Mouse (Mus musculus): ENCODE results near the gene Ptp4a2. TPM values are rescaled to one million over a fixed set of nuclear protein-coding genes. Genes with fewer than 3 reads are reported as not detected.
A peak's percentile ranks its signal among the peaks of the same experiment; 100 is the strongest.
"Not testable (repeated sequence)": the region's sequence is repeated elsewhere in the genome, so short reads cannot be mapped to it uniquely, and the experiment has no call there.

The Ptp4a2 gene
- polyA plus RNA-seq, 1 experiment from 2014 or later = 198 TPM

- H3K4me3 ChIP-seq (ENCODE audit: low read depth, low read length) = no peak overlapping the region
- H3K27ac ChIP-seq (ENCODE audit: low read depth) = peak overlapping the region; percentile 86
- H3K27me3 ChIP-seq (ENCODE audit: insufficient read depth, low read length) = no peaks in the 10 kb centered on the region
- TF ChIP-seq CTCF (IDR thresholded peaks at IDR 0.05; ENCODE audit: low read depth) (no peak), EP300 (IDR thresholded peaks at IDR 0.05; ENCODE audit: low read depth) (no peak)
- DNase-seq = peak; percentile 38
- H3K36me3 ChIP-seq (replicated peaks; ENCODE audit: insufficient read depth, low read length) = no peaks in the 10 kb centered on the region
- peak overlapping the region; percentile 55 for H3K4me2 ChIP-seq (ENCODE audit: low read depth, low read length)
- WGBS (ENCODE audit: insufficient replicate concordance) = 9% methylated on average over 3 of the region's 3 CpGs
- no peaks in the 10 kb centered on the region for H3K9me3 ChIP-seq (ENCODE audit: low read length)
- peaks cover 34% of the 10 kb centered on the region for H3K4me1 ChIP-seq (ENCODE audit: insufficient read depth)
- H3K9ac ChIP-seq (replicated peaks) = no peak overlapping the region
- peak; percentile 35; the same call in 1 of the 2 replicates for ATAC-seq
These were observed 70.6 kb downstream of the Ptp4a2 start for GRCm38 (mm10) chr4:129881661-129882060.

DNA sequence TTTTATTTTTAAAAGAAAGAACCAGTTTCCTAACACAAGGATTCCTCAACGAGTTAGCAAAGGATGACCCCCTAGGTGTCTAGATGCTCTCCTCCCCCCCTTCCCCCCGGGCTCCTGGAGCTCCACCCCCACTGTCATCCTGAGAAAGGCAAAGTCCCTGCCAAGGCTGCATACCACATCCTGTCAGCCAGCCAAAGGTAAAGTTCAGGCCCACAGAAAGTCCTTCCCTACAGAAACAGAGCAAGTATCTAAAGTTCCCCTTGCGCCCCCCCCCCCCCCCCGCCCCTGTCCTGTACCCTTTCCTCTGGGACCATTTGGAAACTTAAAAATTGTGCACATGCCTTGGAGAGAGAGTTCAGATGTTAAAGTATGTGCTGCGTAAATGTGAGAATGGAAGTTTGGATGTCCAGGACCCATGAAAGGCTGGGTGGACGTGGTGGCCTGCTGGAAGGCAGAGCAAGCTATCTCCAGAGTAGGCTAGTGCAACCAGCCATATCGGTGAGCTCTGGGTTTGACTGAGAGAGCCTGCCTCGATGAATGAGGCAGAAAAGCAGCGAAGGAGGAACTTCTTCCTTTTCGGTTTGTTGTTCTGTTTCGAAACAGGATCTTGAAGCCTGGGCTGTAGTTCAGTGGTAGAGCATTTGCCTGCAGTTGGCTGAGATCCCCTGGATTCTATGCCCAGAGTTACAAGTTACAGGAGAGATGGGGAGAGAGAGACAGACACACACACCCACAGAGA is 71.7 kb downstream of the Ptp4a2 start:
- Histone ChIP-seq H3K36me3 (replicated peaks; ENCODE audit: insufficient read depth, low read length) (no peaks in the 10 kb centered on the region), H3K27me3 (ENCODE audit: insufficient read depth, low read length) (no peaks in the 10 kb centered on the region), H3K27ac (ENCODE audit: low read depth) (peak overlapping the region; percentile 86), H3K4me2 (ENCODE audit: low read depth, low read length) (peak overlapping the region; percentile 55), H3K4me3 (ENCODE audit: low read depth, low read length) (peak overlapping the region; percentile 17; the same call in 1 of the 2 replicates), H3K9me3 (ENCODE audit: low read length) (no peaks in the 10 kb centered on the region), H3K9ac (replicated peaks) (no peak overlapping the region; the same call in 1 of the 2 replicates), H3K4me1 (ENCODE audit: insufficient read depth) (peaks cover 28% of the 10 kb centered on the region)
- ATAC-seq (peak; percentile 70), DNase-seq (peak; percentile 54)
- whole genome bisulfite sequencing (ENCODE audit: insufficient replicate concordance) = 8% methylated on average over 11 of the region's 11 CpGs
- TF ChIP-seq CTCF (IDR thresholded peaks at IDR 0.05; ENCODE audit: low read depth) (no peak), EP300 (IDR thresholded peaks at IDR 0.05; ENCODE audit: low read depth) (no peak)

GRCm38 (mm10) chr4:129884041-129884930 is 73.3 kb downstream of the Ptp4a2 start:
- Histone ChIP-seq H3K27ac (ENCODE audit: low read depth) (peak overlapping the region; percentile 86), H3K4me3 (ENCODE audit: low read depth, low read length) (no peak overlapping the region), H3K27me3 (ENCODE audit: insufficient read depth, low read length) (no peaks in the 10 kb centered on the region), H3K9me3 (ENCODE audit: low read length) (no peaks in the 10 kb centered on the region), H3K36me3 (replicated peaks; ENCODE audit: insufficient read depth, low read length) (no peaks in the 10 kb centered on the region), H3K4me2 (ENCODE audit: low read depth, low read length) (peak overlapping the region; percentile 44), H3K9ac (replicated peaks) (no peak overlapping the region), H3K4me1 (ENCODE audit: insufficient read depth) (peaks cover 22% of the 10 kb centered on the region)
- no peak for DNase-seq
- WGBS (ENCODE audit: insufficient replicate concordance) = 68% methylated on average over 12 of the region's 12 CpGs
- TF ChIP-seq EP300 (IDR thresholded peaks at IDR 0.05; ENCODE audit: low read depth) (no peak), CTCF (IDR thresholded peaks at IDR 0.05; ENCODE audit: low read depth) (no peak)
- no peak for ATAC-seq

DNA sequence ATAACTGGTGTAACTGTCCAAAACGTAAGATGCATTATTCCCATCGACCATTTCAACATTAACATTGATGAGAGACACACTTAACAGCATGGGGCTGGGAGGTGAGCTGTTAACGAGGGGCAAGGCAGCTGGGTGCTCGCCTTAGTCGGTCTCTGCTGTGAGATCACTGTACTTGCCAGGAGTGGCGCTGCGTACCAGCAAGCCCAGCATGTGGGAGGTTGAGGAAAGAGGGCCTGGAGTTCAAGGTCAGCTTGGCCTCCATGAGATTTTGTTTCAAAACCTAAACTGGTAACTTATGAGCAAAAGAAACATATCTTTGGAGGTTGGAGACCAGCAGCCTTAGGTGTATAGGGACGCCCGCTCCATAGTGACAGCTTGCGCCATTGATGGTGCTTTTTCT is 78.6 kb downstream of the Ptp4a2 start:
- H3K36me3 ChIP-seq (replicated peaks; ENCODE audit: insufficient read depth, low read length) = no peaks in the 10 kb centered on the region
- TF ChIP-seq CTCF (IDR thresholded peaks at IDR 0.05; ENCODE audit: low read depth) (no peak), EP300 (IDR thresholded peaks at IDR 0.05; ENCODE audit: low read depth) (no peak)
- no peak overlapping the region for H3K4me2 ChIP-seq (ENCODE audit: low read depth, low read length)
- H3K27ac ChIP-seq (ENCODE audit: low read depth) = no peak overlapping the region
- H3K4me3 ChIP-seq (ENCODE audit: low read depth, low read length) = no peak overlapping the region
- no peaks in the 10 kb centered on the region for H3K4me1 ChIP-seq (ENCODE audit: insufficient read depth)
- no peaks in the 10 kb centered on the region for H3K9me3 ChIP-seq (ENCODE audit: low read length)
- ATAC-seq (no peak), DNase-seq (no peak)
- H3K27me3 ChIP-seq (ENCODE audit: insufficient read depth, low read length) = no peaks in the 10 kb centered on the region
- WGBS (ENCODE audit: insufficient replicate concordance) = 81% methylated on average over 10 of the region's 10 CpGs
- H3K9ac ChIP-seq (replicated peaks) = no peak overlapping the region

- Histone ChIP-seq H3K27ac (ENCODE audit: low read depth) (no peak overlapping the region), H3K4me1 (ENCODE audit: insufficient read depth) (no peaks in the 10 kb centered on the region), H3K9me3 (ENCODE audit: low read length) (no peaks in the 10 kb centered on the region), H3K9ac (replicated peaks) (no peak overlapping the region), H3K4me2 (ENCODE audit: low read depth, low read length) (no peak overlapping the region), H3K27me3 (ENCODE audit: insufficient read depth, low read length) (no peaks in the 10 kb centered on the region), H3K4me3 (ENCODE audit: low read depth, low read length) (no peak overlapping the region), H3K36me3 (replicated peaks; ENCODE audit: insufficient read depth, low read length) (no peaks in the 10 kb centered on the region)
- 81% methylated on average over 7 of the region's 7 CpGs for WGBS (ENCODE audit: insufficient replicate concordance)
- no peak for ATAC-seq
- no peak for DNase-seq
- no peak for TF ChIP-seq CTCF (IDR thresholded peaks at IDR 0.05; ENCODE audit: low read depth)
- no peak for TF ChIP-seq EP300 (IDR thresholded peaks at IDR 0.05; ENCODE audit: low read depth)
These were observed 79.1 kb downstream of the Ptp4a2 start for GRCm38 (mm10) chr4:129890094-129890493.

- no peak for ATAC-seq
- no peaks in the 10 kb centered on the region for H3K4me1 ChIP-seq (ENCODE audit: insufficient read depth)
- H3K4me3 ChIP-seq (ENCODE audit: low read depth, low read length) = no peak overlapping the region
- DNase-seq = no peak
- WGBS (ENCODE audit: insufficient replicate concordance) = 79% methylated on average over 3 of the region's 3 CpGs
- no peak overlapping the region for H3K9ac ChIP-seq (replicated peaks)
- no peak overlapping the region for H3K27ac ChIP-seq (ENCODE audit: low read depth)
- TF ChIP-seq CTCF (IDR thresholded peaks at IDR 0.05; ENCODE audit: low read depth) (no peak), EP300 (IDR thresholded peaks at IDR 0.05; ENCODE audit: low read depth) (no peak)
- H3K9me3 ChIP-seq (ENCODE audit: low read length) = no peaks in the 10 kb centered on the region
- no peaks in the 10 kb centered on the region for H3K36me3 ChIP-seq (replicated peaks; ENCODE audit: insufficient read depth, low read length)
- H3K27me3 ChIP-seq (ENCODE audit: insufficient read depth, low read length) = no peaks in the 10 kb centered on the region
- H3K4me2 ChIP-seq (ENCODE audit: low read depth, low read length) = no peak overlapping the region
These were observed 83.8 kb downstream of the Ptp4a2 start for GRCm38 (mm10) chr4:129894861-129895260.

- H3K36me3 ChIP-seq (replicated peaks; ENCODE audit: insufficient read depth, low read length) = not testable (repeated sequence)
These were observed 87.8 kb downstream of the Ptp4a2 start for GRCm38 (mm10) chr4:129898815-129899214.

More at GRCm38 (mm10) chr4:129898815-129899214, 87.8 kb downstream of the Ptp4a2 start:
- not testable (repeated sequence) for ATAC-seq; H3K27me3 ChIP-seq (ENCODE audit: insufficient read depth, low read length); H3K9me3 ChIP-seq (ENCODE audit: low read length); H3K4me1 ChIP-seq (ENCODE audit: insufficient read depth); H3K9ac ChIP-seq (replicated peaks); DNase-seq; H3K4me3 ChIP-seq (ENCODE audit: low read depth, low read length); H3K4me2 ChIP-seq (ENCODE audit: low read depth, low read length); H3K27ac ChIP-seq (ENCODE audit: low read depth)
- 88% methylated on average over 18 of the region's 18 CpGs for WGBS (ENCODE audit: insufficient replicate concordance)
